Comparison of ENCODE assay signal across 13 mouse cellular contexts in genomic region chr16:32398206-32398605, GRCm38 (mm10). TPM values are rescaled to one million over a fixed set of nuclear protein-coding genes. Genes with fewer than 3 reads are reported as not detected.
"Had no signal": no experiment of that assay in that cellular context is flagged by ENCODE, and none has a peak within 500 bp of the region (broad histone marks: within the 10 kb centered on the region; RNA-seq: fewer than 3 reads in every experiment).

No protein-coding gene starts in this region.

- DNase-seq: kidney, adult 2 months; kidney, postnatal 36 days; layer of hippocampus, adult 9-11 months; layer of hippocampus, postnatal 36 days; left cerebral cortex, postnatal 4 days; lung, embryonic 14.5 days; lung, postnatal 10 days; lung, postnatal 4 days; midbrain, embryonic 14.5 days; thymus, postnatal 36 days had no signal

RNA-seq across cellular contexts. Expression of gene Tm4sf19, which starts 2.1 kb away (rescaled TPM):
- total RNA-seq: layer of hippocampus, adult 18-20 months; left cerebral cortex, postnatal 4 days; megakaryocyte, adult 5-6 weeks; neutrophil, adult 5-6 weeks had no signal
